Mouse (Mus musculus) embryo, embryonic 11 days (tissue): Measurements from ENCODE around the gene Vmn1r9.
A peak's percentile ranks its signal among the peaks of the same experiment; 100 is the strongest.
"Not testable (repeated sequence)": the region's sequence is repeated elsewhere in the genome, so short reads cannot be mapped to it uniquely, and the experiment has no call there.

Experiments
- DNase-seq: peaks from one replicate; pipeline ENCODE4 v3.0.0-alpha.2; 2015

Vmn1r9 gene

GRCm38 (mm10) chr6:57066487-57066886 is at the start of gene Vmn1r9:
Gene Vmn1r9, plus strand, starts transcription at chr6:57066787.
- DNase-seq = no peak

GRCm38 (mm10) chr6:57025224-57025623 is 41.4 kb upstream of the Vmn1r9 start, which contains the start of gene Vmn1r7:
Gene Vmn1r7, minus strand, starts transcription at chr6:57025324.
- DNase-seq = not testable (repeated sequence)

DNA sequence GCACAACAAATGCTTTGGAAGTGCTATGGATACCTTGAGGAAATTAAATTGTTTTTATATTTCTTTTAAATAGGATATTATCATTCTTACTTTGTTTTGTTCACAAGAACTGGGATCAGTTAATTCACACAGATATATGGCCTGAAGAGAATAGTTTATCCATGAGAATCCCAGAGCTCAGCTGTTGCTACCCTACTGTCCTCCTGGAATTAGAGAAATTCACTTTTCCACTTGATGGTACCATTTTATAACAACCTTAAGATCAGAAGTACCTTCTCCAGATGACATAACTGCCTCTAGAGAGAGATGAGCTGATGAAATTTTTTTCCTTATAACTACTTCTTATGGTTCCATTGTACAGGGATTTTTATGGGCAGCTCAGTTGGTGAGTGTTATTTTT is 34.6 kb upstream of the Vmn1r9 start, which contains the start of gene Vmn1r8:
Gene Vmn1r8 (plus strand): TSS at position 301 of the 400 bp plus-strand sequence.
- DNase-seq = no peak

- DNase-seq = no peak
These were observed 31.9 kb upstream of the Vmn1r9 start for GRCm38 (mm10) chr6:57034674-57035073.

DNA sequence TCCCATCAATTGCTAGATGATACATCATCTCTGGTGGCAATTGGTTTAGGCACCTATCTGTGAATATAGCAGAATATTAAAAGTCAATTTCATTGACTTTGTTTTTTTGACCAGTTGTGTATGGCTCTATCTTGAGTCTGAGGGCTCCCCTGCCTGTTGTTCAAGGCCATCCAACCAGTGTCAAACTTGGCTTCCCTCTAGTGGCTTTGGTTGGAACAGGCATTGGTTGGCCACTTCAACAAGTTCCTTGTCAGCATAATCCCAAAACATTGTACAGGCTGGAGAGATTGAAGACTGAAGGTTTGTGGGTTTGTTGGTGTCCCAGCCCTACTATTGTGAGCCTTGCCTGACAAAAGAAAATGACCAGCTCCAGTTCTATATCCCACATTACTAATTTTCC is 2.9 kb upstream of the Vmn1r9 start:
- peak; percentile 1 for DNase-seq

DNA sequence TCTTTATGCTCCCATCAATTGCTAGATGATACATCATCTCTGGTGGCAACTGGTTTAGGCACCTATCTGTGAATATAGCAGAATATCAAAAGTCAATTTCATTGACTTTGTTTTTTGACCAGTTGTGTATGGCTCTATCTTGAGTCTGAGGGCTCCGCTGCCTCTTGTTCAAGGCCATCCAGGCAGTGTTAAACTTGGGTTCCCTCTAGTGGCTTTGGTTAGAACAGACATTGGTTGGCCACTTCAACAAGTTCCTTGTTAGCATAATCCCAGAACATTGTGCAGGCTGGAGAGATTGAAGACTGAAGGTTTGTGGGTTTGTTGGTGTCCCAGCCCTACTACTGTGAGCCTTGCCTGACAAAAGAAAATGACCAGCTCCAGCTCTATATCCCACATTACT is 39.8 kb downstream of the Vmn1r9 start:
- peak; percentile 3 for DNase-seq

GRCm38 (mm10) chr6:57109154-57109553 is 42.6 kb downstream of the Vmn1r9 start, which contains the start of gene Vmn1r10:
Gene Vmn1r10, plus strand, starts transcription at chr6:57109454.
- no peak for DNase-seq
